Mouse (Mus musculus): ENCODE measurements around the gene Dhrs11. TPM values are rescaled to one million over a fixed set of nuclear protein-coding genes. Genes with fewer than 3 reads are reported as not detected.

Dhrs11 gene
- 28.5 TPM for polyA plus RNA-seq (2017; shearing (Covaris generic))

GRCm38 (mm10) chr11:84828516-84829399 lies at the start of gene Dhrs11:
Gene Dhrs11 (minus strand): TSS chr11:84828994.

GRCm38 (mm10) chr11:84870337-84871043 lies 41.7 kb upstream of the Dhrs11 start, which contains the start of gene Ggnbp2:
Gene Ggnbp2 (minus strand): TSS chr11:84870817.

GRCm38 (mm10) chr11:84818961-84819692 lies 9.7 kb downstream of the Dhrs11 start, which contains the start of gene Mrm1:
Gene Mrm1 (minus strand): TSS chr11:84819515.

Other genes with a start within 250 kb of the Dhrs11 start
- gene Mrm1, start 9.5 kb downstream of the Dhrs11 start, polyA plus RNA-seq (2017; shearing (Covaris generic)), result 31.5 TPM
- 205 TPM for gene Ggnbp2, start 41.8 kb upstream of the Dhrs11 start, polyA plus RNA-seq (2017; shearing (Covaris generic))
- gene Myo19, start 51.2 kb upstream of the Dhrs11 start, polyA plus RNA-seq (2017; shearing (Covaris generic)), result 2.6 TPM
- gene Pigw, start 51.3 kb upstream of the Dhrs11 start, polyA plus RNA-seq (2017; shearing (Covaris generic)), result 5.5 TPM
- gene Znhit3, start 87.4 kb upstream of the Dhrs11 start, polyA plus RNA-seq (2017; shearing (Covaris generic)), result 33.1 TPM
- gene Car4, start 128.8 kb upstream of the Dhrs11 start, polyA plus RNA-seq (2017; shearing (Covaris generic)), result not detected